Mouse (Mus musculus) midbrain, embryonic 10.5 days (tissue): ENCODE data around the gene Mss51. TPM values are rescaled to one million over a fixed set of nuclear protein-coding genes. Genes with fewer than 3 reads are reported as not detected.

Experiments used
- DNase-seq: peaks from one replicate; pipeline ENCODE4 v3.0.0-alpha.2; 2017; ENCODE audit warnings: low spot score
- H3K27ac ChIP-seq: fragments of 300-500 bp; sonication (generic); replicated peaks from 2 replicates; pipeline ENCODE4 v1.5.1; 2016; ENCODE audit warnings: mild to moderate bottlenecking
- H3K27me3 ChIP-seq: fragments of 300-500 bp; sonication (generic); 2 replicates; pipeline ENCODE4 v1.6.1; 2016; ENCODE audit warnings: low read depth, mild to moderate bottlenecking; ENCODE audit not compliant: poor library complexity, severe bottlenecking
- H3K36me3 ChIP-seq: fragments of 300-500 bp; sonication (generic); 2 replicates; pipeline ENCODE4 v1.6.1; 2016; ENCODE audit warnings: mild to moderate bottlenecking, moderate library complexity
- H3K4me1 ChIP-seq: fragments of 300-500 bp; sonication (generic); 2 replicates; pipeline ENCODE4 v1.6.1; 2016
- H3K4me3 ChIP-seq: fragments of 300-500 bp; sonication (generic); 2 replicates; pipeline ENCODE4 v1.5.1; 2016; ENCODE audit warnings: mild to moderate bottlenecking, moderate library complexity
- H3K9me3 ChIP-seq: fragments of 300-500 bp; sonication (generic); replicated peaks from 2 replicates; pipeline ENCODE4 v1.6.1; 2016; ENCODE audit warnings: mild to moderate bottlenecking
- WGBS: fragments of 180-500 bp; shearing (Covaris S2); methylation state at CpG from one replicate; pipeline ENCODE4 v1.1.7; 2016; 5-methylcytosine and 5-hydroxymethylcytosine counted together
- polyA plus RNA-seq: library from polyadenylated mRNA; unstranded; fragments of >200 nt; fragmentation: Nextera tagmentation; extraction: Ambion mirVana; gene quantifications from 2 replicates; pipeline ENCODE4 v1.2.1, GENCODE M21; 2016

The Mss51 gene
- polyA plus RNA-seq, 1 experiment from 2014 or later: 1.2 TPM

DNA sequence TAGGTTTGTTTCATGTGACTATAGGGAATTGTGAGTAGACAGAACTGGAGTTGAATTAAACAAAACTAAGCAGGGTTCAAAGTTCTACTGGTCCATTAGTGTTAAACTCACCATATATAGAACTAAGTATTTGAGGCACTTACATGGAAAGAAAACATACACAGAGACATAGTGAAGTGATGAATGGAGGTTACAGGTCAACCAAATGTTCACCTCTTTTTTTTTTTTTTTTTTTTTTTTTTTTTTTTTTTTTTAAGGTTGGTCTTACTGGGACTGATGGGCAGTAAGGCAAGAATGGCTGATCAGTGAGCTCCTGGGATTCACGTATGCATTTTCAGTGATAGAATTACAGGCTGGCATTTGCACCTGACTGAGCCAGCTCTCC, 16.5 kb downstream of the Mss51 start:
- no peak for DNase-seq
- 88% methylated on average over 1 of the region's 1 CpGs for WGBS

GRCm38 (mm10) chr14:20479291-20480194, 17.2 kb downstream of the Mss51 start, which contains the start of gene Anxa7:
Anxa7 (minus strand) TSS chr14:20480133.
- peaks cover 13% of the 10 kb centered on the region for H3K27me3 ChIP-seq
- H3K36me3 ChIP-seq: peaks cover 13% of the 10 kb centered on the region
- peak within 1 kb of the TSS; percentile 76 for H3K27ac ChIP-seq
- H3K9me3 ChIP-seq: no peaks in the 10 kb centered on the region
- DNase-seq: peak; percentile 64
- peaks cover 24% of the 10 kb centered on the region for H3K4me1 ChIP-seq
- peak within 1 kb of the TSS; percentile 76 for H3K4me3 ChIP-seq
- WGBS: 2% methylated on average over 48 of the region's 48 CpGs

More for the DNA sequence above, 16.5 kb downstream of the Mss51 start:
- Histone ChIP-seq H3K36me3 (peaks cover 19% of the 10 kb centered on the region), H3K4me1 (peaks cover 24% of the 10 kb centered on the region), H3K4me3 (peak overlapping the region; percentile 76), H3K27ac (no peak overlapping the region), H3K9me3 (no peaks in the 10 kb centered on the region), H3K27me3 (peaks cover 13% of the 10 kb centered on the region)

DNA sequence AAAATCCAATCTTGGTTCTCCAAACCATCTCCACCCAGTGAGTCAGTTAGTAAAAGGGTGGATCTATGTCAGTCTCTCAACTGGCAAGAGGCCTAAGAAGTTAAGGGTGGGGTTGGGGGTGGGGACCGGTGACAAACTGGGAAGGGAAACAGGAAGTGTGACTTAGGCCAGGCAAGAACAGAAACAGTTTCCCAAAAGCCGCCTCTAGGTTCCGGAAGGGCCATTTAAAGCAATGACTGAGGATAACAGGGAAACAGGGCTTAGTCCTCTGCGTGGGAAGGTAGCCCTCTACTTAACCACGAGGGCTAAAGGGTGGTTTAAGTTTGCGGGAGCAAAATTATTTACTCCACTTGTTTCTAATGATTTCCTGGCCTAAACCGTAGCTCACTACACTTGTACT, 17.9 kb downstream of the Mss51 start:
- Histone ChIP-seq H3K9me3 (no peaks in the 10 kb centered on the region), H3K36me3 (peaks cover 5% of the 10 kb centered on the region), H3K27ac (no peak overlapping the region), H3K4me1 (peaks cover 24% of the 10 kb centered on the region), H3K27me3 (peaks cover 13% of the 10 kb centered on the region), H3K4me3 (peak overlapping the region; percentile 76)
- WGBS: 25% methylated on average over 7 of the region's 7 CpGs
- DNase-seq: no peak

DNA sequence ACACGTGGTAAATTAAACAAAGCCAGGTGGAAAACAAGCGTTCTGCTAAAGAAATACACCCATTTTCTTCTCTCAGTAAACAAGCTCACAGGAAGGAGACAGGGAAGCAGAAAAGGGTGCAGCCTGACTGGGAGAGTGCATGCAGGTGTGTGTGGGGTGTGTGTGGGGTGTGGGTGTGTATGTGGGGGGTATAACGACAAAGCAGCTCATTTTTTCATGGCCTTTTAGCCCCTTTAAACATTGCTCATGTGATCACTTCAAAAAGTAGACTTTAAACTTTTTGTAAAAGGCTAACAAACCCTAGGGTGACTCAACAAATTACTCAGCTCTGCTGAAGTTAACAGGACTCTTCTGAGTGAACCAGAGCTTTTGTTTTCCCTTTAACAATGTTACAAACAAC, 18.3 kb downstream of the Mss51 start:
- Histone ChIP-seq H3K9me3 (no peaks in the 10 kb centered on the region), H3K27ac (no peak overlapping the region), H3K4me1 (peaks cover 24% of the 10 kb centered on the region), H3K27me3 (peaks cover 13% of the 10 kb centered on the region), H3K4me3 (no peak overlapping the region), H3K36me3 (0 out of 2 replicates have a peak, but pooled peaks cover 4% of the 10 kb centered on the region)
- 58% methylated on average over 3 of the region's 3 CpGs for WGBS
- DNase-seq: no peak

GRCm38 (mm10) chr14:20477261-20478025, 19.3 kb downstream of the Mss51 start:
- Histone ChIP-seq H3K4me1 (peaks cover 24% of the 10 kb centered on the region), H3K36me3 (0 out of 2 replicates have a peak, but pooled peaks cover under 1% of the 10 kb centered on the region), H3K4me3 (no peak overlapping the region), H3K27me3 (peaks cover 13% of the 10 kb centered on the region), H3K27ac (no peak overlapping the region), H3K9me3 (no peaks in the 10 kb centered on the region)
- 42% methylated on average over 4 of the region's 4 CpGs for WGBS
- DNase-seq: no peak

DNA sequence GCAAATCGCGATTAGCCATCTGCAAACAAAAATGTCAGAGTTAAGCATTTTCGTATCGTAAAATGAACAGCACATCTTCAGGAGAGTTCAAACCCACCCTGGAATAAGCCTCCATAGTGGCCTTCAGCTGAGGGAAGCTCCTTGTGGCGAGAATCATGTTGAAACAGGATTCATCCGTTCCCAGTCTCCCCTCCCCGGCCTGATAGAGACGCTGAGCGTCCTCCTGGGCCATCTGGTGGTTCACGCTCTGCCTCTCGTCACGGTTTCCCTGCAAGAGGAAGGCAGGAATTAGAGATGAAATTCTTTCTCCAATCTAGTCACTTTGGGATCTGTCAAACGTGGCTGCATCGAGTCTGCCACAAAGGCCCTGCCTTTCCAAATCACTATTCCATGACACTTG, 36.5 kb downstream of the Mss51 start:
- Histone ChIP-seq H3K27me3 (no peaks in the 10 kb centered on the region), H3K4me1 (no peaks in the 10 kb centered on the region), H3K36me3 (no peaks in the 10 kb centered on the region; the same call in 1 of the 2 replicates), H3K9me3 (no peaks in the 10 kb centered on the region), H3K27ac (no peak overlapping the region), H3K4me3 (no peak overlapping the region)
- 86% methylated on average over 14 of the region's 14 CpGs for WGBS
- DNase-seq: no peak

- Histone ChIP-seq H3K9me3 (no peaks in the 10 kb centered on the region), H3K27me3 (no peaks in the 10 kb centered on the region), H3K4me1 (no peaks in the 10 kb centered on the region), H3K36me3 (no peaks in the 10 kb centered on the region), H3K4me3 (no peak overlapping the region), H3K27ac (no peak overlapping the region)
- no peak for DNase-seq
- WGBS: 95% methylated on average over 9 of the region's 9 CpGs
These were observed 38.3 kb downstream of the Mss51 start for GRCm38 (mm10) chr14:20458378-20458777.

- no peaks in the 10 kb centered on the region for H3K9me3 ChIP-seq
- 93% methylated on average over 5 of the region's 5 CpGs for WGBS
- H3K27me3 ChIP-seq: no peaks in the 10 kb centered on the region
- H3K4me3 ChIP-seq: no peak overlapping the region
- no peaks in the 10 kb centered on the region for H3K36me3 ChIP-seq
- no peak overlapping the region for H3K27ac ChIP-seq
- H3K4me1 ChIP-seq: peaks cover 12% of the 10 kb centered on the region
- no peak for DNase-seq
These were observed 43.8 kb downstream of the Mss51 start for GRCm38 (mm10) chr14:20452929-20453328.

DNA sequence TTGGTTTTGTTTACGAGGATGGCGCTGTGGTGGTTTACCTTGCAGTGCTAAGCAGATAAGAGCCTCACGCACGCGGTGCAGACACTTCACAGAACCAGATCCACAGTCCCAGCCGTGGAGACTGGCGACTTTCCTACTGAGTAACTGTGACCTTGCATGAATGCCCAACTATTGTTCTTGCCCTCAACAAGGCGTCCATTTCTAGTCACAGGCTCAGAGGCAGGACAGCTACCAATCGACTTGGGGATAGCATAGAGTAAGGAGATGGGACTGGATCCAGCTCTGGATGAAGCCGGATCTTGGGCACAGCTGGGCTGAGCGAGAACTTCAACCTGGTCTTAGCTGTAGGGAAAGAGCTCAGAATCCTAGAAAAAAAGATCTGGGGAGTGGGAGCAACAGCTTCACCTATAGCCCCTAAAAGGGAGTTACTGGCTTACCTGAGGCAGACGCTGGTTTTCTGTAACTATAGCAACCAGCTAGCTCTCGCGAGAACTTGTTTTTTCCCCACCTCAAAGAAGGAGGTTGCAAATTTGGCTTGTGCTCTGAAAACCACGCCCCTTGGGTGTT, 44.9 kb downstream of the Mss51 start, which contains the start of gene Cfap70:
Gene Cfap70 (minus strand): TSS at position 462 of the 567 bp plus-strand sequence.
- peak; percentile 60 for DNase-seq
- H3K9me3 ChIP-seq: no peaks in the 10 kb centered on the region
- no peaks in the 10 kb centered on the region for H3K36me3 ChIP-seq
- H3K4me3 ChIP-seq: peak within 1 kb of the TSS; percentile 54
- H3K27me3 ChIP-seq: no peaks in the 10 kb centered on the region
- 1% methylated on average over 15 of the region's 15 CpGs for WGBS
- peaks cover 12% of the 10 kb centered on the region for H3K4me1 ChIP-seq
- H3K27ac ChIP-seq: peak within 1 kb of the TSS; percentile 68; the same call in 1 of the 2 replicates

GRCm38 (mm10) chr14:20451302-20451701, 45.4 kb downstream of the Mss51 start:
- H3K4me1 ChIP-seq: peaks cover 12% of the 10 kb centered on the region
- WGBS: 18% methylated on average over 2 of the region's 2 CpGs
- no peaks in the 10 kb centered on the region for H3K27me3 ChIP-seq
- DNase-seq: no peak
- peak overlapping the region; percentile 68; the same call in 1 of the 2 replicates for H3K27ac ChIP-seq
- H3K4me3 ChIP-seq: peak overlapping the region; percentile 54
- H3K9me3 ChIP-seq: no peaks in the 10 kb centered on the region
- H3K36me3 ChIP-seq: no peaks in the 10 kb centered on the region

DNA sequence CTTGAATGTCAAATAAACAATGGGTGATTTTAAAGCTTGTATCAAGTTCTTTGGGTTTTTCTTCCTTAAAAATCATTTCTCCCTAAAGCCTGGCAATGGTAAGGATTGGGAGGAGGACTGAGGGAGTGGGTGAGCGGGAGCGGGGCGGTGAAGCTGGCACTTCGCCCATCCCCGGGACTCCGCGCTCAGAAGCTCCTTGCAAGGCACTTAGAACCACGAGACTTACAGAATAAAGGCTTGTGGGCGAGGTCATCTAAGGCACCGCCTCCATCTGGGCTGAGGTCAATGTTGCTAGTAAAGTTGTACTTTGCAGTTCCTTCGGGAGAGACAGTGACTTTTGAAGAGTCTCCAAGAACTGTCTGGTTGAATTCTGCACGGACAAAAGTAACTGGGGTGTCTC, 49.5 kb downstream of the Mss51 start:
- no peaks in the 10 kb centered on the region for H3K27me3 ChIP-seq
- no peak overlapping the region for H3K27ac ChIP-seq
- H3K9me3 ChIP-seq: no peaks in the 10 kb centered on the region
- no peak overlapping the region for H3K4me3 ChIP-seq
- peaks cover 14% of the 10 kb centered on the region for H3K4me1 ChIP-seq
- no peaks in the 10 kb centered on the region for H3K36me3 ChIP-seq
- DNase-seq: no peak
- WGBS: 63% methylated on average over 12 of the region's 12 CpGs

DNA sequence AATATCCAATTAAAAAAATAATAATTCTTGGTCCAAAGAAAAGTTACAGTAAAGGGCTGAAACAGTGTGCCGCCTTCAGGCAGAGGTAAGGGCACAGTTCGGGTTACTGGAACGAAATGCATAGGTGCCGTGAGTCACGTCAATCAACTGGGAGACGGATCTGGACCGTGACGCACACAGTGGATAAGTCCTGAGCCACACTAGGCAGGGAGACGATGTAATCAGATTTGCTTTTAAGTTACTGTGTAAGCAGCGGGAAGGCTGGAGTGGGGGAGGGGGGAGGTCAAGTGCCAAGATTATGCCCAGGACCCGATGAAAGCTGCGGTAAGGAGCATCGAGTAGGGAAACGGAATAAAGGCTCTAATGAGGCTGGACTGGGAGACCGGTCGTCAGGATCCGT, 54.4 kb downstream of the Mss51 start:
- no peak overlapping the region for H3K27ac ChIP-seq
- H3K4me1 ChIP-seq: peaks cover 8% of the 10 kb centered on the region
- H3K36me3 ChIP-seq: no peaks in the 10 kb centered on the region
- H3K9me3 ChIP-seq: no peaks in the 10 kb centered on the region
- no peak for DNase-seq
- 71% methylated on average over 17 of the region's 17 CpGs for WGBS
- no peak overlapping the region for H3K4me3 ChIP-seq
- no peaks in the 10 kb centered on the region for H3K27me3 ChIP-seq
